Mouse (Mus musculus) stomach, embryonic 16.5 days (tissue): ENCODE measurements at regions not wholly inside any gene's neighbourhood (a gene's known extent, or its start where the extent isn't known, plus 50 kb on each side); places are given as distances from the start of the nearest gene placed in this dataset.

Experiments
- ATAC-seq: fragments of 200-750 bp; cut with Nextera tagmentation; 2 replicates; pipeline ENCODE4 v1.8.0; 2017; ENCODE audit warnings: moderate number of reproducible peaks, moderate TSS enrichment; ENCODE audit not compliant: insufficient read depth, low FRiP score
- H3K27ac ChIP-seq: fragments of 300-500 bp; sonication (generic); 2 replicates; pipeline ENCODE4 v1.5.1; 2014; ENCODE audit warnings: low read length
- H3K27me3 ChIP-seq: fragments of 300-500 bp; sonication (generic); 2 replicates; pipeline ENCODE4 v1.6.1; 2014; ENCODE audit warnings: low read length, control low read depth, mixed read lengths; ENCODE audit not compliant: control insufficient read depth, insufficient read depth
- H3K36me3 ChIP-seq: fragments of 300-500 bp; sonication (generic); 2 replicates; pipeline ENCODE4 v1.6.1; 2014; ENCODE audit warnings: low read length; ENCODE audit not compliant: control insufficient read depth, insufficient read depth
- H3K4me1 ChIP-seq: fragments of 300-500 bp; sonication (generic); 2 replicates; pipeline ENCODE4 v1.6.1; 2014; ENCODE audit warnings: low read length, control low read depth, mixed read lengths; ENCODE audit not compliant: control insufficient read depth, insufficient read depth
- H3K4me2 ChIP-seq: fragments of 300-500 bp; sonication (generic); 2 replicates; pipeline ENCODE4 v1.6.1; 2014; ENCODE audit warnings: low read depth, low read length, mixed read lengths
- H3K4me3 ChIP-seq: fragments of 300-500 bp; sonication (generic); replicated peaks from 2 replicates; pipeline ENCODE4 v1.5.1; 2014; ENCODE audit warnings: mild to moderate bottlenecking, low read length
- H3K9ac ChIP-seq: fragments of 300-500 bp; sonication (generic); 2 replicates; pipeline ENCODE4 v1.6.1; 2014; ENCODE audit warnings: low read length
- H3K9me3 ChIP-seq: fragments of 300-500 bp; sonication (generic); replicated peaks from 2 replicates; pipeline ENCODE4 v1.6.1; 2016; ENCODE audit warnings: low read length, control low read depth; ENCODE audit not compliant: control insufficient read depth
- WGBS: fragments of 180-500 bp; shearing (Covaris S2); extraction: QIAGEN DNeasy Blood & Tissue Kit; methylation state at CpG from one replicate; pipeline ENCODE4 v1.1.7; 2014; 5-methylcytosine and 5-hydroxymethylcytosine counted together

GRCm38 (mm10) chr15:51646304-51646703 is 2238.4 kb upstream of the Gm7489 start:
- ATAC-seq, result no peak

GRCm38 (mm10) chr15:51652497-51652896 is 2232.2 kb upstream of the Gm7489 start:
- H3K9ac ChIP-seq, result no peak overlapping the region
- H3K27me3 ChIP-seq, result no peaks in the 10 kb centered on the region
- H3K4me1 ChIP-seq, result no peaks in the 10 kb centered on the region
- no peak for ATAC-seq
- no peak overlapping the region for H3K4me2 ChIP-seq
- whole genome bisulfite sequencing, result 63% methylated on average over 4 of the region's 4 CpGs
- H3K4me3 ChIP-seq, result no peak overlapping the region
- H3K36me3 ChIP-seq, result no peaks in the 10 kb centered on the region
- H3K27ac ChIP-seq, result no peak overlapping the region
- no peaks in the 10 kb centered on the region for H3K9me3 ChIP-seq

More at GRCm38 (mm10) chr15:51646304-51646703, 2238.4 kb upstream of the Gm7489 start:
- WGBS, result 42% methylated on average over 2 of the region's 2 CpGs
- H3K9ac ChIP-seq, result no peak overlapping the region
- no peak overlapping the region for H3K4me2 ChIP-seq
- H3K9me3 ChIP-seq, result no peaks in the 10 kb centered on the region
- H3K4me3 ChIP-seq, result no peak overlapping the region
- no peak overlapping the region for H3K27ac ChIP-seq
- no peaks in the 10 kb centered on the region for H3K4me1 ChIP-seq
- H3K36me3 ChIP-seq, result no peaks in the 10 kb centered on the region
- no peaks in the 10 kb centered on the region for H3K27me3 ChIP-seq

GRCm38 (mm10) chr15:51657621-51658020 is 2227.1 kb upstream of the Gm7489 start:
- H3K9me3 ChIP-seq, result no peaks in the 10 kb centered on the region
- no peaks in the 10 kb centered on the region for H3K36me3 ChIP-seq
- H3K27me3 ChIP-seq, result no peaks in the 10 kb centered on the region
- H3K9ac ChIP-seq, result no peak overlapping the region
- no peak for ATAC-seq
- WGBS, result 98% methylated on average over 1 of the region's 1 CpGs
- no peaks in the 10 kb centered on the region for H3K4me1 ChIP-seq
- H3K4me2 ChIP-seq, result no peak overlapping the region
- H3K27ac ChIP-seq, result no peak overlapping the region
- H3K4me3 ChIP-seq, result no peak overlapping the region

GRCm38 (mm10) chr15:51668340-51668739 is 2216.4 kb upstream of the Gm7489 start:
- Histone ChIP-seq H3K4me2 (no peak overlapping the region), H3K9ac (no peak overlapping the region), H3K9me3 (no peaks in the 10 kb centered on the region), H3K27ac (no peak overlapping the region), H3K27me3 (no peaks in the 10 kb centered on the region), H3K4me3 (no peak overlapping the region), H3K4me1 (no peaks in the 10 kb centered on the region), H3K36me3 (no peaks in the 10 kb centered on the region)
- no peak for ATAC-seq
- 57% methylated on average over 3 of the region's 3 CpGs for WGBS

GRCm38 (mm10) chr15:51671667-51672372 is 2212.9 kb upstream of the Gm7489 start:
- H3K27ac ChIP-seq, result 0 out of 2 replicates have a peak overlapping the region, but pooled peaks have one; percentile 10
- no peak overlapping the region for H3K9ac ChIP-seq
- peak; percentile 47; the same call in 1 of the 2 replicates for ATAC-seq
- 0 out of 2 replicates have a peak overlapping the region, but pooled peaks have one; percentile 2 for H3K4me3 ChIP-seq
- peak overlapping the region; percentile 27 for H3K4me2 ChIP-seq
- H3K4me1 ChIP-seq, result no peaks in the 10 kb centered on the region
- H3K36me3 ChIP-seq, result no peaks in the 10 kb centered on the region
- no peaks in the 10 kb centered on the region for H3K27me3 ChIP-seq
- WGBS, result 50% methylated on average over 18 of the region's 18 CpGs
- no peaks in the 10 kb centered on the region for H3K9me3 ChIP-seq

- Histone ChIP-seq H3K27me3 (no peaks in the 10 kb centered on the region), H3K9ac (no peak overlapping the region), H3K27ac (no peak overlapping the region), H3K4me1 (no peaks in the 10 kb centered on the region), H3K4me2 (no peak overlapping the region), H3K9me3 (no peaks in the 10 kb centered on the region), H3K4me3 (no peak overlapping the region), H3K36me3 (no peaks in the 10 kb centered on the region)
- no peak for ATAC-seq
- 75% methylated on average over 1 of the region's 1 CpGs for WGBS
These were observed 2211.2 kb upstream of the Gm7489 start for GRCm38 (mm10) chr15:51673483-51673882.

- H3K36me3 ChIP-seq, result no peaks in the 10 kb centered on the region
- H3K27ac ChIP-seq, result no peak overlapping the region
- H3K4me2 ChIP-seq, result no peak overlapping the region
- ATAC-seq, result no peak
- H3K27me3 ChIP-seq, result no peaks in the 10 kb centered on the region
- no peaks in the 10 kb centered on the region for H3K4me1 ChIP-seq
- 62% methylated on average over 4 of the region's 4 CpGs for WGBS
- H3K9ac ChIP-seq, result no peak overlapping the region
- H3K9me3 ChIP-seq, result no peaks in the 10 kb centered on the region
- no peak overlapping the region for H3K4me3 ChIP-seq
These were observed 2209.4 kb upstream of the Gm7489 start for GRCm38 (mm10) chr15:51675291-51675690.

- Histone ChIP-seq H3K9me3 (no peaks in the 10 kb centered on the region), H3K36me3 (no peaks in the 10 kb centered on the region), H3K27ac (no peak overlapping the region), H3K4me2 (no peak overlapping the region), H3K9ac (no peak overlapping the region), H3K4me3 (no peak overlapping the region), H3K27me3 (no peaks in the 10 kb centered on the region), H3K4me1 (no peaks in the 10 kb centered on the region)
- WGBS, result 85% methylated on average over 3 of the region's 3 CpGs
- no peak for ATAC-seq
These were observed 2208.0 kb upstream of the Gm7489 start for GRCm38 (mm10) chr15:51676694-51677093.

- Histone ChIP-seq H3K9me3 (no peaks in the 10 kb centered on the region), H3K9ac (no peak overlapping the region), H3K4me3 (no peak overlapping the region), H3K4me1 (no peaks in the 10 kb centered on the region), H3K36me3 (no peaks in the 10 kb centered on the region), H3K4me2 (no peak overlapping the region), H3K27me3 (no peaks in the 10 kb centered on the region), H3K27ac (no peak overlapping the region)
- no peak for ATAC-seq
- 78% methylated on average over 4 of the region's 4 CpGs for whole genome bisulfite sequencing
These were observed 2207.4 kb upstream of the Gm7489 start for GRCm38 (mm10) chr15:51677266-51677665.
